Mouse (Mus musculus): Measurements from ENCODE around the gene Sppl2c. TPM values are rescaled to one million over a fixed set of nuclear protein-coding genes. Genes with fewer than 3 reads are reported as not detected.

Sppl2c gene
- polyA plus RNA-seq, 1 experiment from 2014 or later: not detected

DNA sequence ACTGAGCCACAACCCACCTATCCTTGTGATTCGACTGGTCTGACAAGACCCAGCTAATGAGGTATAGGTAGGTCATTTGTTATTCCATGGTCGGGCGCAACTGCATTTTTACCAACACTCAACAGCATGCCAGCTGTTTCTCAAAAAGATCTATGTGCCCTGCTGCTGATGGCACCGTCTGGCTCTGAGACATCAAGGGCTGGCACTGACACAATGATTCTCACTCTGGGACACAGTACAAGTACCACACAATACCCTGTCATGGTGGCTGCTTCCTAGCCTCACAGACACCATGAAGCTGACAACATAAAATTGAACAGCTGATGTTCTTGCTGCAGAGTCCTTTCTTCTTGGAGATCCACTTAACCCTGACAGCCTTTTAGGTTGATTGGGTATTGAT lies 34.2 kb downstream of the Sppl2c start:
- no peaks in the 10 kb centered on the region for H3K36me3 ChIP-seq (ENCODE audit: insufficient read depth)

DNA sequence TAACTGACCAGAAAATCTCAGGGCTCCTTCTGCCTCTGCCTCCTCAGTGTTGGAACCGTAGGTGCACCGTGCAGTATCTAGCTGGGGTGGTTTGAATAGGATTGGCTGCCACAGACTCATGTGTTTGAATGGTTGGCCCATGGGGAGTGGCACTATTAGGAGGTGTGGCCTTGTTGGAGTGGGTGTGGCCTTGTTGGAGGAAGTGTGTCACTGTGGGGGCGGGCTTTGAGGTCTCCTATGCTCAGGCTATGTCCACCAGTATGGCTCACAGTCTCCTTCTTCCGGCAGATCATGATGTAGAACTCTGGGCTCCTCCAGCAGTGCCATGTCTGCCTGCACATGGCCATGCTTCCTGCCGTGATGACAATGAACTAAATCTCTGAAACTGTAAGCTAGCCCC lies 35.6 kb downstream of the Sppl2c start:
- H3K4me3 ChIP-seq (ENCODE audit: low read depth, low read length): no peak overlapping the region
- no peaks in the 10 kb centered on the region for H3K9me3 ChIP-seq (ENCODE audit: low read depth, low read length)
- no peaks in the 10 kb centered on the region for H3K4me1 ChIP-seq (ENCODE audit: insufficient read depth)
- H3K27me3 ChIP-seq (ENCODE audit: insufficient read depth, low read length): no peaks in the 10 kb centered on the region
- H3K36me3 ChIP-seq (ENCODE audit: insufficient read depth): no peaks in the 10 kb centered on the region
- no peak for TF ChIP-seq CTCF (IDR thresholded peaks at IDR 0.05; ENCODE audit: low read depth)
- DNase-seq (no peak), ATAC-seq (ENCODE audit: insufficient read depth) (no peak)
- H3K27ac ChIP-seq (ENCODE audit: low read depth): no peak overlapping the region
- WGBS: 77% methylated on average over 5 of the region's 5 CpGs
- no peak overlapping the region for H3K4me2 ChIP-seq
- no peak overlapping the region for H3K9ac ChIP-seq

More for the DNA sequence above, 34.2 kb downstream of the Sppl2c start:
- ATAC-seq (ENCODE audit: insufficient read depth): no peak
- Histone ChIP-seq H3K4me2 (no peak overlapping the region), H3K4me1 (ENCODE audit: insufficient read depth) (no peaks in the 10 kb centered on the region), H3K9ac (no peak overlapping the region), H3K27me3 (ENCODE audit: insufficient read depth, low read length) (no peaks in the 10 kb centered on the region), H3K27ac (ENCODE audit: low read depth) (no peak overlapping the region), H3K9me3 (ENCODE audit: low read depth, low read length) (no peaks in the 10 kb centered on the region), H3K4me3 (ENCODE audit: low read depth, low read length) (no peak overlapping the region)
- no peak for TF ChIP-seq CTCF (IDR thresholded peaks at IDR 0.05; ENCODE audit: low read depth)
- no peak for DNase-seq
- WGBS: 70% methylated on average over 4 of the region's 4 CpGs

DNA sequence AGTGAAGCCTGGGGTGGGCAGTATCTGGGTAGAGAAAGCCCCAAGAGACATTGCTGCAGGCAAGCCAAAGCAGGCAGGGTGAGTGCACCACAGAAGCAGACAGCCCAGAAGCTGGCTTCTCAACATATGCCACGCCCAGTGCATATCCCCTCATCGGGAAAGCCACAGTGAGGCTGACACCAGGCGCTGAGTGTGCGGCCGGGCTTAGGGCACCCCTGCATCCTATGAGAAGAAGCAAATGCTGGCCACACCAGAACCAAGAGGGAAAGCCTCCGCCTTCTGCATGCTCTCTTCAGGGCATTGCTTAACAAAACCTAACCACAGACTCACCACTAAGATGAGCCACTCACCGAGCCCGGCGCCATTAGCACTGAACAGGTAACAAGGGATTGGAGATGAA lies 37.2 kb downstream of the Sppl2c start:
- Histone ChIP-seq H3K9me3 (ENCODE audit: low read depth, low read length) (no peaks in the 10 kb centered on the region), H3K4me3 (ENCODE audit: low read depth, low read length) (no peak overlapping the region), H3K27me3 (ENCODE audit: insufficient read depth, low read length) (no peaks in the 10 kb centered on the region), H3K9ac (no peak overlapping the region), H3K27ac (ENCODE audit: low read depth) (no peak overlapping the region), H3K36me3 (ENCODE audit: insufficient read depth) (no peaks in the 10 kb centered on the region), H3K4me2 (no peak overlapping the region), H3K4me1 (ENCODE audit: insufficient read depth) (no peaks in the 10 kb centered on the region)
- no peak for TF ChIP-seq CTCF (IDR thresholded peaks at IDR 0.05; ENCODE audit: low read depth)
- WGBS: 77% methylated on average over 9 of the region's 9 CpGs
- ATAC-seq (ENCODE audit: insufficient read depth): no peak
- DNase-seq: no peak

DNA sequence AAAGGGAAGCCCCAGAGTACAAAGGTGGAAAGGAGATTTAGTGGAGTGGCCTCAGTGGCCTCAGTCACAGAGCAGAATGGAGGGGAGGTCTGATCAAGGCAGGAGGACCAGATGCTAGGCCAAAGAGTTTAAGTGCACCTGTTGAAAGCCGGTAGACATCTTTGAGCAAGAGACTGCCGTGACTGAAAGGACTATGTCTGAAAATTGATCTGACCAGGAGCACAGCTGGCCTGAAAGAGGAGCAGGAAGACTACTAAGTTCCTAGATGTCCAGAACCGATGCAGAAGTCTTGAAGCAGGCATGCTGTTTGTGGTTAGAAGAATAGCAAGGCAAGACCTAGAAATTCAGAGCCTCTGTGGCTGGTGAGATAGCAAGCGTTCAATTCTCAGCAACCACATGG lies 43.3 kb downstream of the Sppl2c start:
- Histone ChIP-seq H3K36me3 (ENCODE audit: insufficient read depth) (no peaks in the 10 kb centered on the region), H3K9me3 (ENCODE audit: low read depth, low read length) (no peaks in the 10 kb centered on the region), H3K27ac (ENCODE audit: low read depth) (no peak overlapping the region), H3K4me1 (ENCODE audit: insufficient read depth) (no peaks in the 10 kb centered on the region), H3K27me3 (ENCODE audit: insufficient read depth, low read length) (peaks cover 38% of the 10 kb centered on the region), H3K4me3 (ENCODE audit: low read depth, low read length) (no peak overlapping the region), H3K4me2 (no peak overlapping the region), H3K9ac (no peak overlapping the region)
- ATAC-seq (ENCODE audit: insufficient read depth) (no peak), DNase-seq (no peak)
- TF ChIP-seq CTCF (IDR thresholded peaks at IDR 0.05; ENCODE audit: low read depth): no peak
- 64% methylated on average over 4 of the region's 4 CpGs for WGBS

DNA sequence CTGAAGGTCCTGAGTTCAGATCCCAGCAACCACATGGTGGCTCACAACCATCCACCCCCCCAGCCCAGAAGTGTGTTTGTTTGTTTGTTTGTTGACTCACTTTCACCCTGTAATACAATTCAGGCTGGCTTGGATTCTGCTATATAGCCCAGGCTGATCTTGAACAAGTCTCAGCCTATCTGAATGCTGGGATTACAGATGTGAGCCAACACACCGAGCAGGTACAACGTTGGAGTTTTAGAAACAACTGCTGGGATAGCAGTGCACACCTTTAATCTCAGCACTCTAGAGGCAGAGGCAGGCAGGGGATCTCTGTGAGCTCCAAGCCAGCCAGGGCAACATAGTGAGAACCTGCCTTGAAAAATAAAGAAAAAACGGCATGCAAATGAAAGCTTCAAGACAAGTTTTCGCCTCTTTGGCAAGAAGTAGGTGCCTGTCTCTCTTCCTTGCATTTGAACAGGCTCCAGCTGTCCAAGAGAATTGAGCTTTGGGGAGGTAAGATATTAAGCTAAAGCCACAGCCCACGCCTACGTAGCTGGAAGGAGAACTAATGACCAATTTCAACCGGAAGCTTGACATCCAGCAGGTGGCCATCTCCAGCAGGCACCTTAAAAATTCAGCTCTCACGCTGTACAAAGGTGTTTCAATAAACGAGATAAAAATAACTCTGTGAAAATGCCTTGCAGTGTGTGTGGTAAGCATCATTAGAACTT lies 44.1 kb downstream of the Sppl2c start:
- no peak for TF ChIP-seq CTCF (IDR thresholded peaks at IDR 0.05; ENCODE audit: low read depth)
- WGBS: 9% methylated on average over 9 of the region's 9 CpGs
- Histone ChIP-seq H3K9me3 (ENCODE audit: low read depth, low read length) (no peaks in the 10 kb centered on the region), H3K4me2 (peak overlapping the region; percentile 99), H3K4me3 (ENCODE audit: low read depth, low read length) (peak overlapping the region; percentile 52), H3K27ac (ENCODE audit: low read depth) (no peak overlapping the region), H3K4me1 (ENCODE audit: insufficient read depth) (no peaks in the 10 kb centered on the region), H3K27me3 (ENCODE audit: insufficient read depth, low read length) (peaks cover 46% of the 10 kb centered on the region), H3K9ac (peak overlapping the region; percentile 56), H3K36me3 (ENCODE audit: insufficient read depth) (no peaks in the 10 kb centered on the region)
- DNase-seq: peak; percentile 40
- ATAC-seq (ENCODE audit: insufficient read depth): no peak

DNA sequence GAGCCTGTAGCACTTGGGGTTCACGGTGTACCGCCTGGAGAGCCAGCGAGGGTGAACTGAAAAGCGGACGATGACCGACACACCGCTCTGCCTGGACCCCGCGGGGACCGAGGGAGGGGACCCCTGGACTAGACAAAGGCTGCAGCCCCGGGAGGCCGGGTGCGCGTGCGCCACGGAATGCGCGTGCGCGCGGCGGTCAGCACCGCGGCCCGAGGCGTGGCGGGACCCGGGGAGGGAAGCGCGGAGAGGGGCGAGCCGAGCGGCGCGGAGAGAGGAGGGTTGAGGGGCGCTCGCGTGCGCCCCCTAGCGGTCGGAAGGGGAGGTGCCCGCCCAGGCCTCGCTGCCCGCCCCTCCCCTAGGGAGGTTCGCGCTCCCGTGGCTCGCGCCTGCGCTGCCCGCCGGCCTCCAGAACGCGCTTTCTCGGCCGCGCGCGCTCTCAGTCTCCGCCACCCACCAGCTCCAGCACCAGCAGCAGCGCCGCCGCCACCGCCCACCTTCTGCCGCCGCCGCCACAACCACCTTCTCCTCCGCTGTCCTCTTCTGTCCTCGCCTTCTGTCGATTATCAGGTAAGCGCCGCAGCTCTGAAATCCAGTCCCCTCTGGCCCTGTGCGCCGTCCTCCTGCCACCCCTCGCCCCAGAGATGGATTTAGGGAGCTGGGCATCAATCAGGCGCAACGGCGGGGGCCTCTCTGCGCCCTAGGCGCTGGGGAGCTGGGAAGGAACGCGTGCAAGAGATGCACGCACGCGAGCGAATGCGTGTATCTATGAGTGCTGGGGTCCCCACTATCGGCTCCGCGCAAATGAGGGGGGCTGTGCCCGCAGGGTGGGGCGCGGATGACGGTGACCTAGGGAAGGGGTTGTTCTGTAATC lies 45.1 kb downstream of the Sppl2c start, which contains the start of gene Mapt:
Gene Mapt, plus strand, starts transcription at position 350 of the 871 bp plus-strand sequence.
- peak within 1 kb of the TSS; percentile 99 for H3K4me2 ChIP-seq
- H3K27ac ChIP-seq (ENCODE audit: low read depth): 0 out of 2 replicates have a peak within 1 kb of the TSS, but pooled peaks have one; percentile 10
- H3K9ac ChIP-seq: peak within 1 kb of the TSS; percentile 56
- peaks cover 55% of the 10 kb centered on the region for H3K27me3 ChIP-seq (ENCODE audit: insufficient read depth, low read length)
- WGBS: under 1% methylated on average over 76 of the region's 94 CpGs
- peak; percentile 93 for DNase-seq
- H3K4me1 ChIP-seq (ENCODE audit: insufficient read depth): no peaks in the 10 kb centered on the region
- TF ChIP-seq CTCF (IDR thresholded peaks at IDR 0.05; ENCODE audit: low read depth): peak; percentile 71
- peak; percentile 90 for ATAC-seq (ENCODE audit: insufficient read depth)
- no peaks in the 10 kb centered on the region for H3K36me3 ChIP-seq (ENCODE audit: insufficient read depth)
- peak within 1 kb of the TSS; percentile 52 for H3K4me3 ChIP-seq (ENCODE audit: low read depth, low read length)
- H3K9me3 ChIP-seq (ENCODE audit: low read depth, low read length): no peaks in the 10 kb centered on the region

Measured in lung, embryonic 14.5 days (tissue).